Mouse (Mus musculus) C2C12 (cell line): Measurements from ENCODE around the gene Myh6.

ENCODE experiments used
- CEBPB ChIP-seq: IDR thresholded peaks from one replicate; pipeline ENCODE4 v1.6.1; 2011; ENCODE audit warnings: low read depth, mild to moderate bottlenecking, control low read depth, moderate library complexity
- CTCF ChIP-seq: IDR thresholded peaks from one replicate; pipeline ENCODE4 v1.5.1; 2011; ENCODE audit not compliant: control insufficient read depth, insufficient read depth, insufficient read length
- FOSL1 ChIP-seq: IDR thresholded peaks from one replicate; pipeline ENCODE4 v1.8.0; 2011; ENCODE audit warnings: mild to moderate bottlenecking, low read length; ENCODE audit not compliant: poor library complexity, insufficient read depth, severe bottlenecking
- MAX ChIP-seq: IDR thresholded peaks from one replicate; pipeline ENCODE4 v1.6.1; 2011; ENCODE audit warnings: mild to moderate bottlenecking, control low read depth
- MYOD1 ChIP-seq: IDR thresholded peaks from one replicate; pipeline ENCODE4 v1.6.1; 2011; ENCODE audit warnings: low read depth; ENCODE audit not compliant: control insufficient read depth, insufficient read length
- MYOG ChIP-seq: IDR thresholded peaks from one replicate; pipeline ENCODE4 v1.6.1; 2011; ENCODE audit not compliant: control insufficient read depth, insufficient read length; ENCODE audit errors: extremely low read depth
- USF1 ChIP-seq: IDR thresholded peaks from one replicate; pipeline ENCODE4 v1.6.1; 2011; ENCODE audit warnings: low read depth, mild to moderate bottlenecking, control low read depth, moderate library complexity

DNA sequence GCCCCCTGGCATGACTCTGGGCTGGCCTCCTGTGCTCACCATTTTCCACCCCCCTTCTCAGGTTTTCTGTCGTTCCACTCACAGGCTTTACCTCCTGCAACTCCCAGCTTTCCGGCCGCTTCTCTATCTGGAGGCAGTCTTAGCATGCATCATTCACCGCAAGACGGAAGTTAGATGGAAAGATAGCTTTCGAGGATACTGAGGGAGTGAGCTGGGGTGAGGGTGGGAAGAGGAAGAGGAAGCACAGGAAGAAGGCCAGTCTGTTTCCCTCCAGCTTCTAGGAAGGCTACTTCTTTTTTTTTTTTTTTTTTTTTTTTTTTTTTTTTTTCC lies 29.9 kb downstream of the Myh6 start:
- no peak for TF ChIP-seq CTCF
- no peak for TF ChIP-seq MAX
- no peak for TF ChIP-seq CEBPB
- no peak for TF ChIP-seq USF1
- TF ChIP-seq MYOD1, result no peak
- no peak for TF ChIP-seq MYOG
- no peak for TF ChIP-seq FOSL1
